Mouse (Mus musculus) WW6 (cell line): ENCODE measurements around the gene Defb10.
"Not testable (repeated sequence)": the region's sequence is repeated elsewhere in the genome, so short reads cannot be mapped to it uniquely, and the experiment has no call there.

ENCODE experiments used
- DNase-seq: peaks from one replicate; pipeline ENCODE4 v3.0.0-alpha.2; 2013; ENCODE audit warnings: low read depth, low spot score

The Defb10 gene

DNA sequence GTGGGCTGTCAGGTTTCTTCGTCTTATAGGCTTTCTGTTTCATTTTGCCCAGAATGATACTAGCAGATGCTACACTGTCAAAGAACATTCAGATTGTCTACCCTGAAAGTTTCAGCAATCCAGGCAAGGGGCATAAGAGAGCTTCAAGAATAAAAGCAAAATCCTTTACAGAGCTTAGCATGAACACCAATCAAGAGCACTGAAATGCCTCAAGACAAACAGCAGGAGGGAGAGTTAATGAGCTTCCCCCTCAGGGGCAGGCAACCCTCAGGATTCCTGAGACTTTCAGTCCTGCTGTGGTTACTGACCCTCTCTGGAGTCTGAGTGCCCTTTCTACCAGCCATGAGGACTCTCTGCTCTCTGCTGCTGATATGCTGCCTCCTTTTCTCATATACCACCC lies at the start of gene Defb10:
Defb10 (plus strand) TSS at position 316 of the 400 bp plus-strand sequence.
- not testable (repeated sequence) for DNase-seq

DNA sequence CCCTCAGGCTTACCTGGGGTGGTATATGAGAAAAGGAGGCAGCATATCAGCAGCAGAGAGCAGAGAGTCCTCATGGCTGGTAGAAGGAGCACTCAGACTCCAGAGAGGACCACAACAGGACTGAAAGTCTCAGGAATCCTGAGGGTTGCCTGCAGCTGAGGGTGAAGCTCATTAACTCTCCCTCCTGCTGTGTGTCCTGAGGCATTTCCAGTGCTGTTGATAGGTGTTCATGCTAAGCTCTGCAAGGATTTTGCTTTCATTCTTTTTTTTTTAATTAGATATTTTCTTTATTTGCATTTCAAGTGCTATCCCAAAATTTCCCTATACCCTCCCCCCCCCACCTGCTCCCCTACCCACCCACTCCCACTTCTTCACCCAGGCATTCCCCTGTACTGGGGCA lies 26.6 kb downstream of the Defb10 start, which contains the start of gene Defb9:
Defb9 (minus strand) TSS at position 101 of the 400 bp plus-strand sequence.
- not testable (repeated sequence) for DNase-seq

DNA sequence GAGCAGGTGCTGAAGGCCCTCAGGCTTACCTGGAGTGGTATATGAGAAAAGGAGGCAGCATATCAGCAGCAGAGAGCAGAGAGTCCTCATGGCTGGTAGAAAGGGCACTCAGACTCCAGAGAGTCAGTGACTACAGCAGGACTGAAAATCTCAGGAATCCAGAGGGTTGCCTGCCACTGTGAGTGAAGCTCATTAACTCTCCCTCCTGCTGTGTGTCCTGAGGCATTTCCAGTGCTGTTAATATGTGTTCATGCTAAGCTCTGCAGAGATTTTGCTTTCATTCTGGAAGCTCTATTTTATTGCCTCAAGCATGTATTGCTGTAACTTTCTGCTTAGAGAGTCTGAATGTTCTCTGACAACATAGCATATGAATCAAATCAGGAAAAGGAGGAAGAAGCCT lies 47.6 kb downstream of the Defb10 start, which contains the start of gene Defb11:
Defb11 (minus strand) TSS at position 123 of the 400 bp plus-strand sequence.
- not testable (repeated sequence) for DNase-seq
